Mouse (Mus musculus) C2C12 (cell line): Measurements from ENCODE around the gene Asmt.

Experiments
- CTCF ChIP-seq: IDR thresholded peaks from one replicate; pipeline ENCODE4 v1.5.1; 2011; ENCODE audit not compliant: control insufficient read depth, insufficient read depth, insufficient read length
- FOSL1 ChIP-seq: IDR thresholded peaks from one replicate; pipeline ENCODE4 v1.8.0; 2011; ENCODE audit warnings: mild to moderate bottlenecking, low read length; ENCODE audit not compliant: poor library complexity, insufficient read depth, severe bottlenecking
- MYOG ChIP-seq: IDR thresholded peaks from one replicate; pipeline ENCODE4 v1.6.1; 2011; ENCODE audit not compliant: control insufficient read depth, insufficient read length; ENCODE audit errors: extremely low read depth
- USF1 ChIP-seq: IDR thresholded peaks from one replicate; pipeline ENCODE4 v1.6.1; 2011; ENCODE audit warnings: low read depth, mild to moderate bottlenecking, control low read depth, moderate library complexity

GRCm38 (mm10) chrX:170673233-170673951 is 948 bp downstream of the Asmt start:
- TF ChIP-seq CTCF (no peak), MYOG (no peak), FOSL1 (no peak), USF1 (no peak)
